Mouse (Mus musculus) heart, adult 2 months (tissue): ENCODE measurements around the gene Rab11fip4.

Source experiments
- CTCF ChIP-seq: fragments of 200-600 bp; IDR thresholded peaks from 2 replicates; pipeline ENCODE4 v1.8.1; 2022; ENCODE audit warnings: antibody characterized with exemption, mild to moderate bottlenecking, moderate library complexity
- POLR2A ChIP-seq: fragments of 200-500 bp; IDR thresholded peaks from 2 replicates; pipeline ENCODE4 v1.6.1; 2011; ENCODE audit warnings: mild to moderate bottlenecking, low read depth, low read length, control low read depth; ENCODE audit not compliant: insufficient read depth

- TF ChIP-seq CTCF = no peak
- TF ChIP-seq POLR2A = no peak
Measured at GRCm38 (mm10) chr11:79680559-79680958, 89.5 kb downstream of the Rab11fip4 start.
